Mouse (Mus musculus): ENCODE measurements around the gene Gm12216.

- TF ChIP-seq CTCF (IDR thresholded peaks at IDR 0.05; ENCODE audit: low read depth, low read length) (no peak), POLR2A (IDR thresholded peaks at IDR 0.05; ENCODE audit: extremely low read depth, insufficient read depth, low read length) (no peak)
Measured at GRCm38 (mm10) chr11:53893451-53893850, 34.4 kb upstream of the Gm12216 start.

Data from liver, adult 2 months (tissue).